ENCODE assay signal across 8 mouse cellular contexts in the genomic region with DNA sequence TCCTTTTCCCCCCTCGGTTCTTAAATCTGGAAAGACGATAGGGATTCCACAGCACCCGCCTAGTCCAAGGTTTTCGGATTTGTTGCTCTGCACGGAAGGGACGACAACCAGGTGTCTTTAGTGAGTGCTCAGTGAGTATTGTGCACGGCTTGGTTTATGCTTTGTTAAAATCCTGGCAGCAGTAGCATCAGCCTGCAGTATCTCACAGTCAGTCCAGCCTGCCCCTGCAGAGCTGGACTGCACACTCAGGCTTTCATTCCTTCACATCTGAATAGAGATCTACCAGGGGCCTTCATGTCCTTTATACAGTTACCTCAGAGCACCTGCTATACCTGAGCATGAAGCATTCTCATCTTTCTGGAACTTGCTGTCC. TPM values are rescaled to one million over a fixed set of nuclear protein-coding genes. Genes with fewer than 3 reads are reported as not detected.
DNase-seq lines count a peak whose midpoint lies in the region; ATAC-seq lines count a peak whose summit lies in the region.

No protein-coding gene starts in this region.

- no peaks in the 10 kb centered on the region for H3K9me3 ChIP-seq in kidney, embryonic 16.5 days (ENCODE audit: low read length)
- H3K9me3 ChIP-seq in midbrain, embryonic 16.5 days (replicated peaks; ENCODE audit: control insufficient read depth, low read length, poor library complexity, severe bottlenecking), result no peaks in the 10 kb centered on the region

- peak overlapping the region; percentile 80 for H3K9ac ChIP-seq in kidney, embryonic 16.5 days (replicated peaks; ENCODE audit: low read length)
- peak overlapping the region; percentile 69 for H3K9ac ChIP-seq in midbrain, embryonic 16.5 days (ENCODE audit: low read depth, low read length)

- H3K27ac ChIP-seq in kidney, embryonic 16.5 days (ENCODE audit: low read length), result no peak overlapping the region
- peak overlapping the region; percentile 83 for H3K27ac ChIP-seq in midbrain, embryonic 16.5 days (ENCODE audit: low read length)

- no peaks in the 10 kb centered on the region for H3K27me3 ChIP-seq in kidney, embryonic 16.5 days (ENCODE audit: insufficient read depth, low read length)
- no peaks in the 10 kb centered on the region for H3K27me3 ChIP-seq in midbrain, embryonic 16.5 days (ENCODE audit: control insufficient read depth, insufficient read depth, low read depth, low read length)

- WGBS in kidney, embryonic 16.5 days, result 0% methylated on average over 7 of the region's 7 CpGs
- 0% methylated on average over 7 of the region's 7 CpGs for WGBS in midbrain, embryonic 16.5 days

- peak; percentile 72; the same call in 1 of the 2 replicates for ATAC-seq in kidney, embryonic 16.5 days (ENCODE audit: low FRiP score, low TSS enrichment)
- peak; percentile 6; the same call in 1 of the 2 replicates for ATAC-seq in common myeloid progenitor, adult 5-6 weeks (replicated peaks; ENCODE audit: low read depth, poor library complexity, severe bottlenecking)
- peak; percentile 67 for ATAC-seq in midbrain, embryonic 16.5 days

- H3K4me2 ChIP-seq in kidney, embryonic 16.5 days (replicated peaks; ENCODE audit: low read depth, low read length), result peak overlapping the region; percentile 83
- peak overlapping the region; percentile 83 for H3K4me2 ChIP-seq in midbrain, embryonic 16.5 days (ENCODE audit: low read length)

- H3K36me3 ChIP-seq in kidney, embryonic 16.5 days (ENCODE audit: insufficient read depth, low read length), result 0 out of 2 replicates have a peak, but pooled peaks cover 1% of the 10 kb centered on the region
- H3K36me3 ChIP-seq in midbrain, embryonic 16.5 days (ENCODE audit: control insufficient read depth, insufficient read depth, low read length), result no peaks in the 10 kb centered on the region; the same call in 1 of the 2 replicates

- no peak for DNase-seq in kidney, postnatal 4 days
- peak; percentile 10 for DNase-seq in hindlimb bud, embryonic 11.5 days (ENCODE audit: extremely low spot score, low read depth, low spot score)
- DNase-seq in cerebellum, adult 9-11 months, result no peak
- no peak for DNase-seq in thymus, postnatal 10 days (ENCODE audit: low spot score in 2 of 2)
- DNase-seq in thymus, postnatal 25 days, result no peak

- H3K4me1 ChIP-seq in kidney, embryonic 16.5 days (ENCODE audit: insufficient read depth, low read length), result peaks cover 6% of the 10 kb centered on the region
- peaks cover 18% of the 10 kb centered on the region for H3K4me1 ChIP-seq in midbrain, embryonic 16.5 days (ENCODE audit: control insufficient read depth, insufficient read depth, low read length)

- peak overlapping the region; percentile 75 for H3K4me3 ChIP-seq in kidney, embryonic 16.5 days (ENCODE audit: low read length)
- H3K4me3 ChIP-seq in midbrain, embryonic 16.5 days (ENCODE audit: low read depth, low read length), result peak overlapping the region; percentile 68

RNA-seq across cellular contexts. Expression of a gene that starts 0.3 kb away (rescaled TPM):
- polyA plus RNA-seq in kidney, embryonic 16.5 days (2015; fragmentation: Nextera tagmentation; extraction: Ambion mirVana), result 92.0 and 97.9 TPM in 2 replicates
- 52.5 and 64.8 TPM in 2 replicates for total RNA-seq in common myeloid progenitor, adult 5-6 weeks (2017)
- polyA plus RNA-seq in midbrain, embryonic 16.5 days (2015; fragmentation: Nextera tagmentation; extraction: Ambion mirVana), result 83.4 and 91.8 TPM in 2 replicates

RNA-seq across cellular contexts. Expression of a gene that starts 49.5 kb away (rescaled TPM):
- 79.7 and 90.2 TPM in 2 replicates for polyA plus RNA-seq in kidney, embryonic 16.5 days (2015; fragmentation: Nextera tagmentation; extraction: Ambion mirVana)
- 114 and 153 TPM in 2 replicates for total RNA-seq in common myeloid progenitor, adult 5-6 weeks (2017)
- polyA plus RNA-seq in midbrain, embryonic 16.5 days (2015; fragmentation: Nextera tagmentation; extraction: Ambion mirVana), result 70.3 and 75.0 TPM in 2 replicates

Comparison
In these comparisons a context has a peak if more than half of its experiments do, and no peak if none do; other contexts are left out.
1. ATAC-seq: peak in every context shown above with its lines; median percentile 72 in kidney, embryonic 16.5 days; 67 in midbrain, embryonic 16.5 days; 6 in common myeloid progenitor, adult 5-6 weeks.